In genomic region chr6:148555651-148556483, GRCm38 (mm10) we compare ENCODE assay signal across 9 mouse cellular contexts.
DNase-seq lines count a peak whose midpoint lies in the region; ATAC-seq and TF ChIP-seq lines count a peak whose summit lies in the region.
"Had no signal": no experiment of that assay in that cellular context is flagged by ENCODE, and none has a peak within 500 bp of the region (broad histone marks: within the 10 kb centered on the region; RNA-seq: fewer than 3 reads in every experiment).

No protein-coding gene starts in this region.

- H3K27ac ChIP-seq in kidney, embryonic 15.5 days, result peak overlapping the region; percentile 90
- H3K27ac ChIP-seq in embryonic fibroblast, embryonic 13.5 days (ENCODE audit: insufficient read depth, low read length), result peak overlapping the region; percentile 89

- ATAC-seq in kidney, embryonic 15.5 days (replicated peaks; ENCODE audit: low FRiP score), result peak; percentile 65; the same call in 1 of the 2 replicates

- no peak for DNase-seq in kidney, adult 11 months
- DNase-seq in brain, embryonic 14.5 days (ENCODE audit: low read depth), result peak; percentile 58
- peak; percentile 42 to 64 for DNase-seq in left cerebral cortex, adult 9 months (ENCODE audit: low spot score in 2 of 2)
- DNase-seq in adrenal gland, postnatal 4 days (ENCODE audit: low spot score in 2 of 2), result no peak
- DNase-seq in cerebellum, adult 11-12 months, result no peak
- DNase-seq: cerebellum, adult 9-11 months; lung, postnatal 36 days had no signal

- H3K9me3 ChIP-seq in kidney, embryonic 15.5 days (replicated peaks), result no peaks in the 10 kb centered on the region

- WGBS in kidney, embryonic 15.5 days, result 55% methylated on average over 5 of the region's 5 CpGs

- no peak overlapping the region for H3K4me3 ChIP-seq in kidney, embryonic 15.5 days (replicated peaks)
- no peak overlapping the region for H3K4me3 ChIP-seq in embryonic fibroblast, embryonic 13.5 days (ENCODE audit: insufficient read depth, low read length)

- H3K4me1 ChIP-seq in kidney, embryonic 15.5 days, result peaks cover 17% of the 10 kb centered on the region
- no peaks in the 10 kb centered on the region for H3K4me1 ChIP-seq in embryonic fibroblast, embryonic 13.5 days (ENCODE audit: control insufficient read depth, insufficient read depth, low read length)

- no peak for TF ChIP-seq CTCF in brain, embryonic 14.5 days (IDR thresholded peaks at IDR 0.05; ENCODE audit: borderline replicate concordance, extremely low read depth, insufficient read depth, insufficient read length)
- no peak for TF ChIP-seq CTCF in embryonic fibroblast, embryonic 13.5 days (IDR thresholded peaks at IDR 0.05; ENCODE audit: borderline replicate concordance, insufficient read depth, low read length)

- H3K36me3 ChIP-seq in kidney, embryonic 15.5 days, result no peaks in the 10 kb centered on the region

- no peak for TF ChIP-seq POLR2A in brain, embryonic 14.5 days (IDR thresholded peaks at IDR 0.05; ENCODE audit: borderline replicate concordance, extremely low read depth, insufficient read depth, insufficient read length, poor library complexity, severe bottlenecking)
- no peak for TF ChIP-seq POLR2A in embryonic fibroblast, embryonic 13.5 days (IDR thresholded peaks at IDR 0.05; ENCODE audit: low read depth, low read length)

- no peak overlapping the region for H3K9ac ChIP-seq in kidney, embryonic 15.5 days

- no peaks in the 10 kb centered on the region for H3K27me3 ChIP-seq in kidney, embryonic 15.5 days

- H3K4me2 ChIP-seq in kidney, embryonic 15.5 days, result no peak overlapping the region

Comparison
In these comparisons a context has a peak if more than half of its experiments do, and no peak if none do; other contexts are left out.
1. DNase-seq: peak in brain, embryonic 14.5 days (single experiment) and left cerebral cortex, adult 9 months (2 of 2); none in kidney, adult 11 months (single experiment), adrenal gland, postnatal 4 days (0 of 2) and cerebellum, adult 11-12 months (single experiment).